Mouse (Mus musculus) megakaryocyte-erythroid progenitor cell, adult 5-6 weeks (primary cell): Measurements from ENCODE around the gene Narf. TPM values are rescaled to one million over a fixed set of nuclear protein-coding genes. Genes with fewer than 3 reads are reported as not detected.

Experiments used
- total RNA-seq, 2 experiments: library from RNA; stranded (forward) in 1 of 2; stranded (reverse) in 1 of 2; fragments of 200-1000, 215-1000 nt in 1 of 2; fragments of >200 nt in 1 of 2; fragmentation: Nextera tagmentation in 1 of 2; gene quantifications; 2 replicates each; pipeline ENCODE4 v1.2.3; 2014 to 2017

Narf gene
- total RNA-seq, 2 experiments from 2014 or later = 46.0 to 63.3 TPM

Other genes starting within 250 kb of the Narf start
- 64.0 and 86.0 TPM in 2 replicates for gene Csnk1d, start 245.9 kb upstream of the Narf start, total RNA-seq (2014; fragmentation: Nextera tagmentation)
- gene Csnk1d, start 245.9 kb upstream of the Narf start, total RNA-seq (2017) = 109 and 132 TPM in 2 replicates
- 16.6 TPM in 2 replicates for gene Cd7, start 197.8 kb upstream of the Narf start, total RNA-seq (2014; fragmentation: Nextera tagmentation)
- 1.2 and 6.7 TPM in 2 replicates for gene Cd7, start 197.8 kb upstream of the Narf start, total RNA-seq (2017)
- gene Sectm1b, start 173.7 kb upstream of the Narf start, total RNA-seq (2014; fragmentation: Nextera tagmentation) = not detected in 2 replicates
- gene Sectm1b, start 173.7 kb upstream of the Narf start, total RNA-seq (2017) = not detected in 2 replicates
- gene Sectm1a, start 156.0 kb upstream of the Narf start, total RNA-seq (2014; fragmentation: Nextera tagmentation) = not detected in 2 replicates
- gene Sectm1a, start 156.0 kb upstream of the Narf start, total RNA-seq (2017) = not detected in 2 replicates
- not detected in 2 replicates for gene Tex19.2, start 118.6 kb upstream of the Narf start, total RNA-seq (2014; fragmentation: Nextera tagmentation)
- gene Tex19.2, start 118.6 kb upstream of the Narf start, total RNA-seq (2017) = not detected in 2 replicates
- not detected in 2 replicates for gene Tex19.1, start 91.1 kb upstream of the Narf start, total RNA-seq (2014; fragmentation: Nextera tagmentation)
- gene Tex19.1, start 91.1 kb upstream of the Narf start, total RNA-seq (2017) = not detected in 2 replicates
- not detected in 2 replicates for gene Uts2r, start 77.0 kb upstream of the Narf start, total RNA-seq (2014; fragmentation: Nextera tagmentation)
- not detected in 2 replicates for gene Uts2r, start 77.0 kb upstream of the Narf start, total RNA-seq (2017)
- gene Hexdc, start 32.8 kb upstream of the Narf start, total RNA-seq (2014; fragmentation: Nextera tagmentation) = 7.2 and 7.7 TPM in 2 replicates
- 4.5 and 6.0 TPM in 2 replicates for gene Hexdc, start 32.8 kb upstream of the Narf start, total RNA-seq (2017)
- 7.8 and 16.0 TPM in 2 replicates for gene Ogfod3, start 32.5 kb upstream of the Narf start, total RNA-seq (2014; fragmentation: Nextera tagmentation)
- 8.2 and 13.5 TPM in 2 replicates for gene Ogfod3, start 32.5 kb upstream of the Narf start, total RNA-seq (2017)
- gene Cybc1, start 7.9 kb upstream of the Narf start, total RNA-seq (2014; fragmentation: Nextera tagmentation) = 30.0 and 42.6 TPM in 2 replicates
- 18.2 and 27.2 TPM in 2 replicates for gene Cybc1, start 7.9 kb upstream of the Narf start, total RNA-seq (2017)
- gene Foxk2, start 22.7 kb downstream of the Narf start, total RNA-seq (2014; fragmentation: Nextera tagmentation) = 40.4 and 62.7 TPM in 2 replicates
- 21.3 and 27.3 TPM in 2 replicates for gene Foxk2, start 22.7 kb downstream of the Narf start, total RNA-seq (2017)
- gene Wdr45b, start 117.2 kb downstream of the Narf start, total RNA-seq (2014; fragmentation: Nextera tagmentation) = 34.6 and 37.4 TPM in 2 replicates
- gene Wdr45b, start 117.2 kb downstream of the Narf start, total RNA-seq (2017) = 33.6 and 41.1 TPM in 2 replicates
- 2.2 TPM in 1 of 2 replicates, not detected in the other for gene Rab40b, start 151.0 kb downstream of the Narf start, total RNA-seq (2014; fragmentation: Nextera tagmentation)
- gene Rab40b, start 151.0 kb downstream of the Narf start, total RNA-seq (2017) = 0.19 and 1.4 TPM in 2 replicates
- 18.8 and 22.0 TPM in 2 replicates for gene Fn3krp, start 184.1 kb downstream of the Narf start, total RNA-seq (2014; fragmentation: Nextera tagmentation)
- 35.3 and 42.9 TPM in 2 replicates for gene Fn3krp, start 184.1 kb downstream of the Narf start, total RNA-seq (2017)
- gene Fn3k, start 197.7 kb downstream of the Narf start, total RNA-seq (2014; fragmentation: Nextera tagmentation) = 0.81 TPM in 1 of 2 replicates, not detected in the other
- 0.11 and 0.47 TPM in 2 replicates for gene Fn3k, start 197.7 kb downstream of the Narf start, total RNA-seq (2017)
- 64.2 and 85.0 TPM in 2 replicates for gene Tbcd, start 214.7 kb downstream of the Narf start, total RNA-seq (2014; fragmentation: Nextera tagmentation)
- 53.6 and 105 TPM in 2 replicates for gene Tbcd, start 214.7 kb downstream of the Narf start, total RNA-seq (2017)